22 mouse cellular contexts compared by ENCODE assay signal in genomic region chr2:93403267-93403666, GRCm38 (mm10). TPM values are rescaled to one million over a fixed set of nuclear protein-coding genes. Genes with fewer than 3 reads are reported as not detected.
DNase-seq lines count a peak whose midpoint lies in the region; ATAC-seq lines count a peak whose summit lies in the region.
"Had no signal": no experiment of that assay in that cellular context is flagged by ENCODE, and none has a peak within 500 bp of the region (broad histone marks: within the 10 kb centered on the region; RNA-seq: fewer than 3 reads in every experiment).

No protein-coding gene starts in this region.

- WGBS in hindbrain, embryonic 16.5 days: 69% methylated on average over 6 of the region's 6 CpGs

- H3K9ac ChIP-seq in hindbrain, embryonic 16.5 days (ENCODE audit: low read depth, low read length): no peak overlapping the region

- H3K4me3 ChIP-seq in hindbrain, embryonic 16.5 days (ENCODE audit: low read length): no peak overlapping the region

- H3K9me3 ChIP-seq in hindbrain, embryonic 16.5 days (ENCODE audit: control insufficient read depth, low read length): no peaks in the 10 kb centered on the region
- H3K9me3 ChIP-seq: G1E had no signal

- no peak overlapping the region for H3K27ac ChIP-seq in hindbrain, embryonic 16.5 days (ENCODE audit: low read depth, low read length)

- no peak overlapping the region for H3K4me2 ChIP-seq in hindbrain, embryonic 16.5 days (ENCODE audit: low read length)

- H3K36me3 ChIP-seq in hindbrain, embryonic 16.5 days (ENCODE audit: control insufficient read depth, insufficient read depth, low read length): no peaks in the 10 kb centered on the region
- H3K36me3 ChIP-seq: G1E had no signal

- peak; percentile 44 for DNase-seq in ovary, adult 18-20 months (ENCODE audit: low spot score)
- no peak for DNase-seq in ovary, postnatal 10 days (ENCODE audit: low spot score)
- peak; percentile 35 for DNase-seq in ZHBTc4 (ENCODE audit: low read depth, low spot score)
- DNase-seq in testis, postnatal 10 days (ENCODE audit: low spot score): peak; percentile 68
- DNase-seq in testis, postnatal 14 days (ENCODE audit: low spot score): peak; percentile 71
- no peak for DNase-seq in lung, postnatal 25 days (ENCODE audit: low spot score)
- DNase-seq: adrenal gland, adult 2 months; adrenal gland, adult 8-10 months; adrenal gland, postnatal 10 days; adrenal gland, postnatal 14 days; adrenal gland, postnatal 25 days; adrenal gland, postnatal 36 days; B cell, adult 2 months; cerebellum, adult 11 months; cerebellum, adult 11-12 months; cerebellum, adult 18-20 months had no signal

- peaks cover 5% of the 10 kb centered on the region for H3K4me1 ChIP-seq in hindbrain, embryonic 16.5 days (ENCODE audit: control insufficient read depth, insufficient read depth, low read depth, low read length)

- H3K27me3 ChIP-seq in hindbrain, embryonic 16.5 days (replicated peaks; ENCODE audit: control insufficient read depth, insufficient read depth, low read length): no peaks in the 10 kb centered on the region
- H3K27me3 ChIP-seq: Patski had no signal

- no peak for ATAC-seq in inflammation-experienced regulatory T-cells, adult 6 months
- ATAC-seq in hindbrain, embryonic 16.5 days: no peak
- ATAC-seq: activated CD4-positive, CD25-positive, alpha-beta regulatory T cell, adult 4 months; CD4-positive, CD25-positive, alpha-beta regulatory T cell, adult 4 months; Patski had no signal

RNA-seq across cellular contexts. Expression of gene Cd82, which starts 59.7 kb away (rescaled TPM):
- polyA plus RNA-seq in inflammation-experienced regulatory T-cells, adult 6 months (2017; shearing (Covaris generic)): 100 to 1,000 TPM; 528 to 940 (median 825) TPM
- 24.5 and 26.8 TPM in 2 replicates for polyA plus RNA-seq in hindbrain, embryonic 16.5 days (2015; fragmentation: Nextera tagmentation; extraction: Ambion mirVana)

Comparison
In these comparisons a context has a peak if more than half of its experiments do, and no peak if none do; other contexts are left out.
1. DNase-seq: peak in ovary, adult 18-20 months (single experiment), ZHBTc4 (single experiment), testis, postnatal 10 days (single experiment) and testis, postnatal 14 days (single experiment); none in ovary, postnatal 10 days (single experiment) and lung, postnatal 25 days (single experiment).
2. RNA of gene Cd82, which starts 59.7 kb away (polyA plus RNA-seq): 528 to 940 TPM in inflammation-experienced regulatory T-cells, adult 6 months; 24.5 to 26.8 TPM in hindbrain, embryonic 16.5 days; every median in the first group is over 10 times any median in the second.